Mouse (Mus musculus) megakaryocyte, embryonic 14.5 days (primary cell): ENCODE measurements at regions not wholly inside any gene's neighbourhood (a gene's known extent, or its start where the extent isn't known, plus 50 kb on each side); places are given as distances from the start of the nearest gene placed in this dataset.
"Not testable (repeated sequence)": the region's sequence is repeated elsewhere in the genome, so short reads cannot be mapped to it uniquely, and the experiment has no call there.

ENCODE experiments used
- H3K27me3 ChIP-seq: replicated peaks from 2 replicates; pipeline ENCODE3; 2012; ENCODE audit warnings: inconsistent platforms
- H3K36me3 ChIP-seq: replicated peaks from 2 replicates; pipeline ENCODE3; 2012; ENCODE audit warnings: low read length, inconsistent platforms, mixed read lengths
- H3K4me1 ChIP-seq: 2 replicates; pipeline ENCODE4 v1.6.1; 2012; ENCODE audit warnings: inconsistent platforms
- H3K4me3 ChIP-seq: replicated peaks from 2 replicates; pipeline ENCODE3; 2012; ENCODE audit warnings: moderate library complexity, mild to moderate bottlenecking, inconsistent platforms
- H3K9me3 ChIP-seq: 2 replicates; pipeline ENCODE4 v1.6.1; 2012; ENCODE audit warnings: inconsistent platforms
- FLI1 ChIP-seq: IDR thresholded peaks from 2 replicates; pipeline ENCODE4 v1.6.1; 2012; ENCODE audit warnings: low read length, inconsistent platforms, mixed read lengths
- GATA1 ChIP-seq: IDR thresholded peaks from 3 replicates; pipeline ENCODE4 v1.6.1; 2012; ENCODE audit warnings: mixed read lengths, low read length, inconsistent platforms, borderline replicate concordance

DNA sequence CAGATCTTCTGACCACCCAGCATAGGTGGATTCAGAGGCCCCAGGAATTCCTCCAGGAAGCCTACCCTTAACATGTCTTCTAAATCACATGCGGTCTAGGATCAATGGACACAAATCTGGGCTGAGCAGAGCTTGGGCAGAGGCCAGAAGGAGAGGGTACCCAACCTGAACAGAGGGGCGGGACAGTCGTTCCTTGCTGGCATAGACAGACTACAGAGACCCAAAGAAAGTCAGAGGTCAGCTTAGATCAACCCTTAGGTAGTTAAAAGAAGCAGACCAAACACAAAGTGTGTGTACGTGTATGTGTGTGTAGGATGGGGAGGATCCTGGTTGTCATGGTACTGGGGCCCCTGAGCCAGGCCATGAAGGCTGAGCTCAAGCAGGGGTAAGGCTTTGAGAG is 124.7 kb upstream of the Haao start:
- Histone ChIP-seq H3K27me3 (peaks cover 15% of the 10 kb centered on the region), H3K4me1 (peaks cover 73% of the 10 kb centered on the region), H3K4me3 (no peak overlapping the region), H3K36me3 (no peaks in the 10 kb centered on the region), H3K9me3 (no peaks in the 10 kb centered on the region)
- TF ChIP-seq FLI1, result no peak
- no peak for TF ChIP-seq GATA1

GRCm38 (mm10) chr17:83972026-83972425 is 124.3 kb upstream of the Haao start:
- TF ChIP-seq FLI1, result no peak
- no peak for TF ChIP-seq GATA1
- H3K4me1 ChIP-seq, result peaks cover 68% of the 10 kb centered on the region
- no peak overlapping the region for H3K4me3 ChIP-seq
- no peaks in the 10 kb centered on the region for H3K9me3 ChIP-seq
- no peaks in the 10 kb centered on the region for H3K36me3 ChIP-seq
- H3K27me3 ChIP-seq, result peaks cover 20% of the 10 kb centered on the region

DNA sequence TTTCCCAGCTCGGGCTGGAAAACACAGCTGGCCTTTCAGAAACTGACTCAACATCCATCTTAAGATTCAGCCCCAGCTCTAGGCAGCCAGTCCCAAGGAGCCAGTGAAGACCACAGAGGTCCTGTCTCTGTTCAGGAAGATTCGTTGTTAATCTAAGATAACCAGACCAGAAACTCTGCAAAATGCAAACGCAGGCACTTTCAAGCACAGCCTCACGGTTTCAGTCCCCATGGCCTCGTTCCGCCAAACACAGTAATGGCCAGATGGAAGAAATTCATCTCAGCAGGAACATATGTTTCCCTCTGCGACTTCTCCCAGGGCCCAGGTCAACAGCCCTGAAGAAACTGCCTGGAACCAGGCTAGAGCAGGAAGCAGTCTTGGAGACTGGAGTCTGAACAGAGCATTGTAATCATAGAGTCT is 121.7 kb upstream of the Haao start:
- no peak for TF ChIP-seq GATA1
- no peaks in the 10 kb centered on the region for H3K36me3 ChIP-seq
- H3K9me3 ChIP-seq, result peaks cover 7% of the 10 kb centered on the region; the same call in 1 of the 2 replicates
- peaks cover 41% of the 10 kb centered on the region for H3K27me3 ChIP-seq
- H3K4me3 ChIP-seq, result no peak overlapping the region
- peaks cover 51% of the 10 kb centered on the region for H3K4me1 ChIP-seq

- H3K36me3 ChIP-seq, H3K9me3 ChIP-seq, H3K4me3 ChIP-seq: not testable (repeated sequence)
- Histone ChIP-seq H3K27me3 (peaks cover 45% of the 10 kb centered on the region), H3K4me1 (peaks cover 50% of the 10 kb centered on the region)
Measured at GRCm38 (mm10) chr17:83968124-83968523, 120.4 kb upstream of the Haao start.

GRCm38 (mm10) chr17:83967007-83967406 is 119.2 kb upstream of the Haao start:
- H3K36me3 ChIP-seq, result no peaks in the 10 kb centered on the region
- no peak for TF ChIP-seq FLI1
- peaks cover 52% of the 10 kb centered on the region for H3K4me1 ChIP-seq
- H3K9me3 ChIP-seq, result peaks cover 7% of the 10 kb centered on the region; the same call in 1 of the 2 replicates
- no peak overlapping the region for H3K4me3 ChIP-seq
- peaks cover 44% of the 10 kb centered on the region for H3K27me3 ChIP-seq

- TF ChIP-seq GATA1 (no peak), FLI1 (no peak)
- Histone ChIP-seq H3K9me3 (peaks cover 7% of the 10 kb centered on the region; the same call in 1 of the 2 replicates), H3K4me3 (no peak overlapping the region), H3K36me3 (no peaks in the 10 kb centered on the region), H3K27me3 (peaks cover 55% of the 10 kb centered on the region), H3K4me1 (peaks cover 65% of the 10 kb centered on the region)
Measured at GRCm38 (mm10) chr17:83964454-83965211, 116.9 kb upstream of the Haao start.

GRCm38 (mm10) chr17:83963561-83963960 is 115.8 kb upstream of the Haao start:
- TF ChIP-seq FLI1, result no peak
- TF ChIP-seq GATA1, result no peak
- peaks cover 65% of the 10 kb centered on the region for H3K27me3 ChIP-seq
- H3K4me1 ChIP-seq, result peaks cover 67% of the 10 kb centered on the region
- peaks cover 7% of the 10 kb centered on the region; the same call in 1 of the 2 replicates for H3K9me3 ChIP-seq
- no peaks in the 10 kb centered on the region for H3K36me3 ChIP-seq
- no peak overlapping the region for H3K4me3 ChIP-seq

GRCm38 (mm10) chr17:83962841-83963240 is 115.1 kb upstream of the Haao start:
- no peak for TF ChIP-seq FLI1
- TF ChIP-seq GATA1, result no peak
- Histone ChIP-seq H3K9me3 (peaks cover 7% of the 10 kb centered on the region; the same call in 1 of the 2 replicates), H3K4me3 (no peak overlapping the region), H3K27me3 (peaks cover 69% of the 10 kb centered on the region), H3K36me3 (no peaks in the 10 kb centered on the region), H3K4me1 (peaks cover 74% of the 10 kb centered on the region)

GRCm38 (mm10) chr17:83962126-83962525 is 114.4 kb upstream of the Haao start:
- peaks cover 78% of the 10 kb centered on the region for H3K4me1 ChIP-seq
- TF ChIP-seq FLI1 (no peak; the same call in 1 of the 2 replicates), GATA1 (no peak; the same call in 2 of the 3 replicates)
- H3K36me3 ChIP-seq, result no peaks in the 10 kb centered on the region
- peaks cover 64% of the 10 kb centered on the region for H3K27me3 ChIP-seq
- H3K4me3 ChIP-seq, result peak overlapping the region; percentile 34
- peaks cover 7% of the 10 kb centered on the region; the same call in 1 of the 2 replicates for H3K9me3 ChIP-seq

- no peak overlapping the region for H3K4me3 ChIP-seq
- H3K36me3 ChIP-seq, result no peaks in the 10 kb centered on the region
- peaks cover 88% of the 10 kb centered on the region for H3K4me1 ChIP-seq
- peaks cover 5% of the 10 kb centered on the region; the same call in 1 of the 2 replicates for H3K9me3 ChIP-seq
- H3K27me3 ChIP-seq, result peaks cover 65% of the 10 kb centered on the region
- TF ChIP-seq FLI1 (no peak), GATA1 (no peak)
Measured at GRCm38 (mm10) chr17:83960821-83961220, 113.1 kb upstream of the Haao start.
